Mouse (Mus musculus) liver, embryonic 14.5 days (tissue): ENCODE data around the gene Stard13.

Source experiments
- CTCF ChIP-seq: IDR thresholded peaks from 2 replicates; pipeline ENCODE4 v1.5.1; 2016; ENCODE audit warnings: antibody characterized with exemption, low read depth, control low read depth
- EP300 ChIP-seq: IDR thresholded peaks from 2 replicates; pipeline ENCODE4 v1.6.1; 2016; ENCODE audit warnings: antibody characterized with exemption, low read depth

- TF ChIP-seq CTCF (no peak), EP300 (no peak)
These were observed 229.3 kb downstream of the Stard13 start for GRCm38 (mm10) chr5:151004216-151004755.
